Mouse (Mus musculus) brain, embryonic 14.5 days (tissue): ENCODE measurements around the gene Fgfrl1.

Source experiments
- CTCF ChIP-seq: fragments of 200-500 bp; IDR thresholded peaks from 2 replicates; pipeline ENCODE4 v1.5.1; 2012; ENCODE audit warnings: inconsistent platforms, mild to moderate bottlenecking, moderate library complexity, borderline replicate concordance; ENCODE audit not compliant: insufficient read depth, insufficient read length; ENCODE audit errors: extremely low read depth
- POLR2A ChIP-seq: fragments of 200-500 bp; IDR thresholded peaks from 2 replicates; pipeline ENCODE4 v1.6.1; 2012; ENCODE audit warnings: mild to moderate bottlenecking, inconsistent platforms, borderline replicate concordance; ENCODE audit not compliant: poor library complexity, insufficient read depth, insufficient read length, severe bottlenecking; ENCODE audit errors: extremely low read depth

DNA sequence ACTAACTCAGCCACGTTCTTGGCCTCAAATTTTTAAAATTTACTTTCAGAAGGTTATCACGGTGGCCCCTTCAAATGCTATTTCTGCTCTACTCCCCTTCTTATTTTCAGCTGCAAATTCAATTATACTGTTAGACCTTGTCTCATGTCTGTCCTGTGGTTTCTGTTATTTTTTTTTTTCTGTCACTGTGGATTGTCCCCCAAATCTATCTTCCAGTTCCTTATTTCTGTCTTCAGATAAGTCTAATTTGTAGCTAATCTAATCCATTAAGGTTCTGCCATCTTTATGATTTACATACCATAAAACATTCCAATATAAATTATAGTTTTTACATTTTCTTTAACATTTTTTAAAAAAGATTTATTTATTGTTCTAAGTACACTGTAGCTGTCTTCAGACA, 24.8 kb upstream of the Fgfrl1 start:
- TF ChIP-seq CTCF (no peak), POLR2A (no peak)
